Mouse (Mus musculus) right cerebral cortex, adult 18-20 months (tissue): ENCODE data around the gene Mbnl1.
A peak's percentile ranks its signal among the peaks of the same experiment; 100 is the strongest.

Experiments used
- DNase-seq: peaks from one replicate; pipeline ENCODE4 v3.0.0; 2022; ENCODE audit warnings: mixed read lengths

Mbnl1 gene

GRCm38 (mm10) chr3:60571493-60571892 is 98.9 kb downstream of the Mbnl1 start:
- no peak for DNase-seq

GRCm38 (mm10) chr3:60574199-60574598 is 101.6 kb downstream of the Mbnl1 start:
- no peak for DNase-seq

GRCm38 (mm10) chr3:60574849-60575524 is 102.4 kb downstream of the Mbnl1 start:
- DNase-seq: no peak

GRCm38 (mm10) chr3:60575945-60576344 is 103.3 kb downstream of the Mbnl1 start:
- no peak for DNase-seq

- DNase-seq: no peak
Observed at GRCm38 (mm10) chr3:60576366-60577046, 103.9 kb downstream of the Mbnl1 start.

GRCm38 (mm10) chr3:60579880-60580279 is 107.2 kb downstream of the Mbnl1 start:
- no peak for DNase-seq

- no peak for DNase-seq
Observed at GRCm38 (mm10) chr3:60580699-60581098, 108.1 kb downstream of the Mbnl1 start.

- no peak for DNase-seq
Observed at GRCm38 (mm10) chr3:60582154-60582553, 109.5 kb downstream of the Mbnl1 start.

- DNase-seq: no peak
Observed at GRCm38 (mm10) chr3:60582620-60583019, 110.0 kb downstream of the Mbnl1 start.

GRCm38 (mm10) chr3:60584704-60585103 is 112.1 kb downstream of the Mbnl1 start:
- no peak for DNase-seq

- DNase-seq: no peak
Observed at GRCm38 (mm10) chr3:60586046-60586445, 113.4 kb downstream of the Mbnl1 start.

GRCm38 (mm10) chr3:60587149-60587548 is 114.5 kb downstream of the Mbnl1 start:
- no peak for DNase-seq

GRCm38 (mm10) chr3:60589361-60589760 is 116.7 kb downstream of the Mbnl1 start:
- DNase-seq: no peak

GRCm38 (mm10) chr3:60595606-60596005 is 123.0 kb downstream of the Mbnl1 start:
- no peak for DNase-seq

GRCm38 (mm10) chr3:60596985-60597384 is 124.4 kb downstream of the Mbnl1 start:
- DNase-seq: no peak

- DNase-seq: peak; percentile 65
Observed at GRCm38 (mm10) chr3:60601686-60602085, 129.1 kb downstream of the Mbnl1 start.

GRCm38 (mm10) chr3:60602923-60603549 is 130.4 kb downstream of the Mbnl1 start:
- no peak for DNase-seq

- DNase-seq: no peak
Observed at GRCm38 (mm10) chr3:60603637-60604036, 131.0 kb downstream of the Mbnl1 start.

GRCm38 (mm10) chr3:60604205-60604604 is 131.6 kb downstream of the Mbnl1 start:
- no peak for DNase-seq

- DNase-seq: peak; percentile 23
Observed at GRCm38 (mm10) chr3:60608952-60609403, 136.3 kb downstream of the Mbnl1 start.

GRCm38 (mm10) chr3:60611839-60612238 is 139.2 kb downstream of the Mbnl1 start:
- peak; percentile 46 for DNase-seq

GRCm38 (mm10) chr3:60613121-60613520 is 140.5 kb downstream of the Mbnl1 start:
- no peak for DNase-seq

- DNase-seq: no peak
Observed at GRCm38 (mm10) chr3:60614516-60614915, 141.9 kb downstream of the Mbnl1 start.

GRCm38 (mm10) chr3:60615057-60615606 is 142.5 kb downstream of the Mbnl1 start:
- DNase-seq: no peak
